Mouse (Mus musculus) cortical plate, adult 2 months (tissue): ENCODE results near the gene Vegfb.

Experiments
- CTCF ChIP-seq: fragments of 200-500 bp; IDR thresholded peaks from 2 replicates; pipeline ENCODE4 v1.5.1; 2011; ENCODE audit warnings: mild to moderate bottlenecking, control low read depth, low read length; ENCODE audit not compliant: insufficient read depth; ENCODE audit errors: extremely low read depth
- POLR2A ChIP-seq: fragments of 200-500 bp; IDR thresholded peaks from 2 replicates; pipeline ENCODE4 v1.6.1; 2011; ENCODE audit warnings: mild to moderate bottlenecking, low read length, control low read depth; ENCODE audit not compliant: insufficient read depth; ENCODE audit errors: extremely low read depth

DNA sequence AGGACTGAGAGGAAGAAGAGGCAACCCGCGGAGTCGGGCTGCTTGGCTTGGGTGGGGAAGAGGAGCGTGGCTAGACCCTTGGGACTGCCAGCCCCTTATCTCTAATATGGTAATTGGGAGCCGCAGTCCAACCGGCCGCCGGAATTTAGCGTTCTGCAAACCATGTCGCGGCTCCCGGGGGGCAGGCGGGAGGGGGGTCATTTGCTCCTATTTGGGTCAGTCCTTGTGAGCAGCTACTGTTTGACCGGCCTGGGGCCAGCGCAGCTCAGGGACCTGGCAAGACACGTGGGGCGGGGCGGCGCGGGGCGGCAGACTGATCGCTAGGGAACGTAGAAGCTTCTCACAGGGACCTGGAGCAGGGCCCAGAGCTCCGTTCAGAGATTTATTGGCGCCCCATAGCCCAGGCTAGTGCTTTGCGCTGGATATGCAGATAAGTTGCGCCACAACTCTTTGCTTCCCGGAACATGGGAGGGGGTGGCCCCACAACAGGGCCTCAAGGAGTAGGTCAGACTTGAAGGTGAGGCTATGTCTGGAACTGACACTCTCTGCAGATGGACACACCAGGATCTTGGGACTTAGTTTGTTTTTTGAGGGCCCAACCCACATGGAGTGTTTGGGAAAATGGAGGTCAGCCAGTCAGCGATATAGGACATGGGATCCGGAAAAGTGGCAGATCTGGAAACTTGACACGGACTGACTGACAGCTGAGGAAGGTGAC, 35.3 kb downstream of the Vegfb start:
- TF ChIP-seq CTCF (no peak), POLR2A (no peak)
